In genomic region chr4:137835624-137836337, GRCm38 (mm10) we compare ENCODE assay signal across 8 mouse cellular contexts. TPM values are rescaled to one million over a fixed set of nuclear protein-coding genes. Genes with fewer than 3 reads are reported as not detected.
A peak's percentile ranks its signal among the peaks of the same experiment; 100 is the strongest.
DNase-seq lines count a peak whose midpoint lies in the region; ATAC-seq and TF ChIP-seq lines count a peak whose summit lies in the region.

No protein-coding gene starts in this region.

- H3K4me1 ChIP-seq in forebrain, embryonic 10.5 days, result peaks cover 16% of the 10 kb centered on the region
- H3K4me1 ChIP-seq in heart, embryonic 15.5 days (replicated peaks), result peaks cover 3% of the 10 kb centered on the region; the same call in 1 of the 2 replicates
- peaks cover 4% of the 10 kb centered on the region; the same call in 1 of the 2 replicates for H3K4me1 ChIP-seq in liver, embryonic 11.5 days (replicated peaks; ENCODE audit: control insufficient read depth, insufficient read depth, low read length)

- no peaks in the 10 kb centered on the region for H3K36me3 ChIP-seq in forebrain, embryonic 10.5 days (replicated peaks)
- no peaks in the 10 kb centered on the region for H3K36me3 ChIP-seq in heart, embryonic 15.5 days
- no peaks in the 10 kb centered on the region for H3K36me3 ChIP-seq in liver, embryonic 11.5 days (ENCODE audit: control insufficient read depth, insufficient read depth, low read length)
- no peaks in the 10 kb centered on the region for H3K36me3 ChIP-seq in splenic B cell, adult 2 months (ENCODE audit: control insufficient read depth, insufficient read depth, low read length, poor library complexity, severe bottlenecking)

- DNase-seq in CD4-positive helper T cell, adult 2 months (ENCODE audit: low read depth, low spot score), result peak; percentile 62
- peak; percentile 93 for DNase-seq in brain, embryonic 14.5 days (ENCODE audit: low read depth)
- DNase-seq in forebrain, embryonic 10.5 days (ENCODE audit: extremely low spot score, low spot score), result peak; percentile 77
- DNase-seq in kidney, postnatal 10 days, result peak; percentile 88
- peak; percentile 62 for DNase-seq in liver, embryonic 11.5 days (ENCODE audit: low spot score)
- DNase-seq in natural killer cell, adult 2 months (ENCODE audit: low spot score in 2 of 2), result peak; percentile 24 to 62
- peak; percentile 75 for DNase-seq in splenic B cell, adult 2 months (ENCODE audit: low read depth, low spot score)

- peak overlapping the region; percentile 12; the same call in 1 of the 2 replicates for H3K4me3 ChIP-seq in forebrain, embryonic 10.5 days
- no peak overlapping the region for H3K4me3 ChIP-seq in heart, embryonic 15.5 days
- H3K4me3 ChIP-seq in liver, embryonic 11.5 days (ENCODE audit: low read depth, low read length), result no peak overlapping the region

- H3K9ac ChIP-seq in heart, embryonic 15.5 days, result no peak overlapping the region
- H3K9ac ChIP-seq in liver, embryonic 11.5 days (ENCODE audit: low read depth, low read length), result no peak overlapping the region

- no peak for TF ChIP-seq POLR2A in brain, embryonic 14.5 days (IDR thresholded peaks at IDR 0.05; ENCODE audit: borderline replicate concordance, extremely low read depth, insufficient read depth, insufficient read length, poor library complexity, severe bottlenecking)

- H3K4me2 ChIP-seq in heart, embryonic 15.5 days, result peak overlapping the region; percentile 30
- H3K4me2 ChIP-seq in liver, embryonic 11.5 days, result peak overlapping the region; percentile 29

- peak; percentile 90 for ATAC-seq in heart, embryonic 15.5 days (replicated peaks; ENCODE audit: insufficient number of reproducible peaks, insufficient read depth, low FRiP score, low read depth)
- ATAC-seq in liver, embryonic 11.5 days (replicated peaks; ENCODE audit: low FRiP score), result peak; percentile 47

- 14% methylated on average over 14 of the region's 14 CpGs for WGBS in forebrain, embryonic 10.5 days
- WGBS in heart, embryonic 15.5 days, result 10% methylated on average over 14 of the region's 14 CpGs
- 20% methylated on average over 14 of the region's 14 CpGs for WGBS in liver, embryonic 11.5 days

- H3K27me3 ChIP-seq in forebrain, embryonic 10.5 days (ENCODE audit: poor library complexity, severe bottlenecking), result peaks cover 16% of the 10 kb centered on the region
- peaks cover 25% of the 10 kb centered on the region; the same call in 1 of the 2 replicates for H3K27me3 ChIP-seq in heart, embryonic 15.5 days
- peaks cover 10% of the 10 kb centered on the region for H3K27me3 ChIP-seq in liver, embryonic 11.5 days (replicated peaks; ENCODE audit: control insufficient read depth, insufficient read depth, low read length)
- no peaks in the 10 kb centered on the region for H3K27me3 ChIP-seq in splenic B cell, adult 2 months (ENCODE audit: control insufficient read depth, insufficient read depth, low read length, poor library complexity, severe bottlenecking)

- H3K27ac ChIP-seq in forebrain, embryonic 10.5 days, result no peak overlapping the region
- H3K27ac ChIP-seq in heart, embryonic 15.5 days, result no peak overlapping the region
- no peak overlapping the region for H3K27ac ChIP-seq in liver, embryonic 11.5 days (ENCODE audit: low read depth, low read length)

- no peaks in the 10 kb centered on the region for H3K9me3 ChIP-seq in forebrain, embryonic 10.5 days
- H3K9me3 ChIP-seq in heart, embryonic 15.5 days (replicated peaks), result no peaks in the 10 kb centered on the region
- no peaks in the 10 kb centered on the region for H3K9me3 ChIP-seq in liver, embryonic 11.5 days (ENCODE audit: control insufficient read depth, low read length)

- peak; percentile 88 for TF ChIP-seq CTCF in brain, embryonic 14.5 days (IDR thresholded peaks at IDR 0.05; ENCODE audit: borderline replicate concordance, extremely low read depth, insufficient read depth, insufficient read length)

RNA-seq across cellular contexts. Expression of gene Ece1, which starts 26.3 kb away (rescaled TPM):
- polyA plus RNA-seq in brain, embryonic 14.5 days (2012; rRNA removed), result 6.5 and 15.8 TPM in 2 replicates
- polyA plus RNA-seq in forebrain, embryonic 10.5 days (2016; fragmentation: Nextera tagmentation; extraction: Ambion mirVana), result 27.5 and 28.6 TPM in 2 replicates
- 51.3 and 77.2 TPM in 2 replicates for polyA plus RNA-seq in heart, embryonic 15.5 days (2015; fragmentation: Nextera tagmentation; extraction: Ambion mirVana)
- 51.9 and 61.4 TPM in 2 replicates for polyA plus RNA-seq in liver, embryonic 11.5 days (2014; fragmentation: Nextera tagmentation; extraction: Ambion mirVana)

RNA-seq across cellular contexts. Expression of gene Alpl, which starts 39.6 kb away (rescaled TPM):
- 8.8 and 14.0 TPM in 2 replicates for polyA plus RNA-seq in brain, embryonic 14.5 days (2012; rRNA removed)
- polyA plus RNA-seq in forebrain, embryonic 10.5 days (2016; fragmentation: Nextera tagmentation; extraction: Ambion mirVana), result 20.3 and 20.7 TPM in 2 replicates
- polyA plus RNA-seq in heart, embryonic 15.5 days (2015; fragmentation: Nextera tagmentation; extraction: Ambion mirVana), result 3.0 and 4.9 TPM in 2 replicates
- polyA plus RNA-seq in liver, embryonic 11.5 days (2014; fragmentation: Nextera tagmentation; extraction: Ambion mirVana), result 5.7 and 6.1 TPM in 2 replicates

Comparison
In these comparisons a context has a peak if more than half of its experiments do, and no peak if none do; other contexts are left out.
1. DNase-seq: peak in every context shown above with its lines; median percentile 93 in brain, embryonic 14.5 days; 88 in kidney, postnatal 10 days; 77 in forebrain, embryonic 10.5 days; 75 in splenic B cell, adult 2 months; 62 in CD4-positive helper T cell, adult 2 months; 62 in liver, embryonic 11.5 days; 43 in natural killer cell, adult 2 months.